Mouse (Mus musculus) ES-E14 (cell line): ENCODE data around the gene Clec1b.

Source experiments
- CHD2 ChIP-seq: IDR thresholded peaks from 2 replicates; pipeline ENCODE4 v1.6.1; 2014; ENCODE audit warnings: mild to moderate bottlenecking, low read depth, low read length, inconsistent platforms
- HCFC1 ChIP-seq: IDR thresholded peaks from 2 replicates; pipeline ENCODE4 v1.6.1; 2012; ENCODE audit warnings: low read length, inconsistent platforms, borderline replicate concordance; ENCODE audit not compliant: insufficient read depth
- MAFK ChIP-seq: IDR thresholded peaks from 2 replicates; pipeline ENCODE4 v1.6.1; 2014; ENCODE audit warnings: mild to moderate bottlenecking, low read depth, low read length, inconsistent platforms; ENCODE audit not compliant: insufficient read depth
- ZNF384 ChIP-seq: IDR thresholded peaks from 2 replicates; pipeline ENCODE4 v1.6.1; 2012; ENCODE audit warnings: low read depth, low read length, inconsistent platforms

GRCm38 (mm10) chr6:129425217-129425616 lies 28.1 kb downstream of the Clec1b start:
- no peak for TF ChIP-seq ZNF384
- no peak for TF ChIP-seq MAFK
- no peak for TF ChIP-seq HCFC1
- TF ChIP-seq CHD2, result no peak
